Mouse (Mus musculus) forebrain, embryonic 16.5 days (tissue): ENCODE data around the gene Angptl2. TPM values are rescaled to one million over a fixed set of nuclear protein-coding genes. Genes with fewer than 3 reads are reported as not detected.

Source experiments
- ATAC-seq: fragments of 200-750 bp; cut with Nextera tagmentation; 2 replicates; pipeline ENCODE4 v1.8.0; 2017; ENCODE audit warnings: mild to moderate bottlenecking, moderate library complexity
- H3K27ac ChIP-seq: fragments of 300-500 bp; sonication (generic); 2 replicates; pipeline ENCODE4 v1.5.1; 2014; ENCODE audit warnings: low read length, control low read depth
- H3K27me3 ChIP-seq: fragments of 300-500 bp; sonication (generic); replicated peaks from 2 replicates; pipeline ENCODE4 v1.6.1; 2014; ENCODE audit warnings: low read length; ENCODE audit not compliant: control insufficient read depth, insufficient read depth
- H3K36me3 ChIP-seq: fragments of 300-500 bp; sonication (generic); 2 replicates; pipeline ENCODE4 v1.6.1; 2014; ENCODE audit not compliant: control insufficient read depth, insufficient read depth
- H3K4me1 ChIP-seq: fragments of 300-500 bp; sonication (generic); replicated peaks from 2 replicates; pipeline ENCODE4 v1.6.1; 2014; ENCODE audit warnings: low read length; ENCODE audit not compliant: control insufficient read depth, insufficient read depth
- H3K4me2 ChIP-seq: fragments of 300-500 bp; sonication (generic); 2 replicates; pipeline ENCODE4 v1.6.1; 2014; ENCODE audit warnings: mild to moderate bottlenecking, low read length, control low read depth
- H3K4me3 ChIP-seq: fragments of 300-500 bp; sonication (generic); replicated peaks from 2 replicates; pipeline ENCODE4 v1.5.1; 2014; ENCODE audit warnings: mild to moderate bottlenecking, low read length, control low read depth
- H3K9ac ChIP-seq: fragments of 300-500 bp; sonication (generic); replicated peaks from 2 replicates; pipeline ENCODE4 v1.6.1; 2014; ENCODE audit warnings: low read depth, low read length, control low read depth
- H3K9me3 ChIP-seq: fragments of 300-500 bp; sonication (generic); 2 replicates; pipeline ENCODE4 v1.6.1; 2016; ENCODE audit warnings: low read length; ENCODE audit not compliant: control insufficient read depth
- WGBS: fragments of 180-500 bp; shearing (Covaris S2); extraction: QIAGEN DNeasy Blood & Tissue Kit; methylation state at CpG from one replicate; pipeline ENCODE4 v1.1.7; 2014; 5-methylcytosine and 5-hydroxymethylcytosine counted together
- polyA plus RNA-seq: library from polyadenylated mRNA; unstranded; fragments of >200 nt; fragmentation: Nextera tagmentation; extraction: Ambion mirVana; gene quantifications from 2 replicates; pipeline ENCODE4 v1.2.1, GENCODE M21; 2015

Angptl2 gene
- polyA plus RNA-seq, 1 experiment from 2014 or later = 12.0 TPM

DNA sequence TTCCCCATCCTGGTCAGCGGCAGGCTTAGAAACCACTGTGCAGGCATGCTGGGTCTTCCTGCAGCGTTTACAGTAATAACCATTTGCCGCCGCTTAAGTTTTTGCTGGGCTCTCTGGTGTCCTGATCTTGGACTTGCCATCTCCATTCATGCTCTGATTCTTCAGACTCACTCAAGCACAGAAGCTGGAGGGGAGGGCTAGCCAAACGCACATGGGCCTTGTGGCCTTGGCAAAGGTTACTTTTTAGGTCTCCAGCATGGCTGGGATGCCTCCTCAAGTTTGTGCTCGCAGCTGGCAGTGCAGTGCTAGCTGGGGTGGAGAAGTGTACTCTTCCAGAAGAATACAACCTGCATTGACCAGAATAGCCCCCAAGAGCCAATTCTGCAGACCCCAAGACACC is 6.6 kb downstream of the Angptl2 start:
- Histone ChIP-seq H3K9me3 (no peaks in the 10 kb centered on the region), H3K27ac (no peak overlapping the region), H3K4me1 (peaks cover 14% of the 10 kb centered on the region), H3K4me3 (no peak overlapping the region), H3K36me3 (no peaks in the 10 kb centered on the region), H3K27me3 (no peaks in the 10 kb centered on the region), H3K9ac (no peak overlapping the region), H3K4me2 (no peak overlapping the region)
- WGBS = 83% methylated on average over 6 of the region's 6 CpGs
- no peak for ATAC-seq

DNA sequence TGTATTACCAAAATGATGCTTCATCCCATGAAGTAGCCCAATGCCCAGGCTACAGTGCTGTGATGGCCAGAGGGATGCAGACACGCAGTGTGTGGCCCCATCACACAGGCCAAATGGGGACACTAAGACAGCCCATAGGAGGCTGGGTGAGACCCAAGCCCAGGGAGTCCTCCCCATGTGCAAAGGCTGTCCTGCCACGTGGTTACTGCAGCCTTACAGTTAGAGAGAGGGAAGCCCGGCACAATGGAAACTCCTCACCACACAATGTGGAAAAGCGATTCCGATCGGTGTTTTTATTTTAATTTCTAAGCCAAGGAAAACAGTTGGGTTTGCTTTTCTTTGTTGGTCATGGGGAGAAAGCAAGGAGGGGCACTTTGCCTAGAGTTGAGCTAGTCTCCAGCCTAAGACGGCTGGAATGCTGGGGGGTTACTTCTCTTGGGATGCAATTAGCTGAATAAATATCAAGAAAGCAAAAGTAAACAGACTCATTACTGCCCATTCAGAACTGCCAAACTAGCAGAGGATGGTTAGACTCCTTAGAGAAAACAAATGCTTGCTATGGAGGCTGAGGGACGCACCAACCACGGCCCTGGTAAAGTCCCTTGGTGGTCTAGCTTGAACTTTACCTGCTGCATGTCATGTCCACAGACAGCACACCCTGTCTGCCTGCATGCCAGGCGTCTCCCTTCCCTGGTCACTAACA is 7.9 kb downstream of the Angptl2 start:
- H3K27ac ChIP-seq = no peak overlapping the region
- H3K4me2 ChIP-seq = no peak overlapping the region
- H3K9me3 ChIP-seq = no peaks in the 10 kb centered on the region
- WGBS = 69% methylated on average over 10 of the region's 10 CpGs
- ATAC-seq = no peak
- H3K4me1 ChIP-seq = 0 out of 2 replicates have a peak, but pooled peaks cover 10% of the 10 kb centered on the region
- no peaks in the 10 kb centered on the region for H3K36me3 ChIP-seq
- H3K4me3 ChIP-seq = no peak overlapping the region
- H3K27me3 ChIP-seq = no peaks in the 10 kb centered on the region
- no peak overlapping the region for H3K9ac ChIP-seq

DNA sequence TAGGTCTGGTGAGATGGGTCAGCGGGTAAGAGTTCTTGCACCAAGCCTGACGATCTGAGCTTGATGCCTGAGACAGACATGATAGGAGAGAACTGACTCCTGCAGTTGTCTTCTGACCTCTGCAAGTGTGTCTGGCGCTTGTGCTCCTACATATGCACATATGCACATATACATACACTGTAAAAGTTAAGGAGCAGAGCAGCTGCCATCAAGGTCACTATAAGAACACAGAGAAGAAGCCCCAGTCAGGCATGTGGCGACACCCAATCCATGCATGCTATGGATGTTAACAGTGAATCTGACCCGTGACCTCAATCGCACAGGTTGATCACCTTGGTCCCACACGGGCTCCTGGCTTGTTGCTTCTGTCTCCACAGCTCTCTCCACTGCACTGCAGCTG is 10.1 kb downstream of the Angptl2 start:
- Histone ChIP-seq H3K27me3 (no peaks in the 10 kb centered on the region), H3K36me3 (no peaks in the 10 kb centered on the region), H3K9me3 (no peaks in the 10 kb centered on the region), H3K9ac (no peak overlapping the region), H3K27ac (no peak overlapping the region), H3K4me2 (no peak overlapping the region), H3K4me1 (no peaks in the 10 kb centered on the region), H3K4me3 (no peak overlapping the region)
- no peak for ATAC-seq
- 94% methylated on average over 7 of the region's 7 CpGs for WGBS

DNA sequence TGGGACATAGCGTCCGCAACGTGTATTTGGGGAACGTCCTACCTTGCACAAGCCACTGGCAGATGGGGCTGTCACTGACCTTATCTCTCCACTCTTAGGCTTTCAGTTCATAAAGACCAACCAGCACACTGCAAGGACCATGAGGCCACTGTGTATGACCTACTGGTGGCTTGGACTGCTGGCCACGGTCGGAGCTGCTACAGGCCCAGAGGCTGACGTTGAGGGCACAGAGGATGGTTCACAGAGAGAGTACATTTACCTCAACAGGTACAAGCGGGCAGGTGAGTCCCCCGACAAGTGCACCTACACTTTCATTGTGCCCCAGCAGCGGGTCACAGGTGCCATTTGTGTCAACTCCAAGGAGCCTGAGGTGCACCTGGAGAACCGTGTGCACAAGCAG is 12.2 kb downstream of the Angptl2 start:
- no peaks in the 10 kb centered on the region for H3K9me3 ChIP-seq
- WGBS = 92% methylated on average over 11 of the region's 11 CpGs
- no peak for ATAC-seq
- H3K27ac ChIP-seq = no peak overlapping the region
- no peaks in the 10 kb centered on the region for H3K36me3 ChIP-seq
- no peaks in the 10 kb centered on the region for H3K27me3 ChIP-seq
- no peak overlapping the region for H3K4me2 ChIP-seq
- H3K4me1 ChIP-seq = no peaks in the 10 kb centered on the region
- no peak overlapping the region for H3K4me3 ChIP-seq
- no peak overlapping the region for H3K9ac ChIP-seq

DNA sequence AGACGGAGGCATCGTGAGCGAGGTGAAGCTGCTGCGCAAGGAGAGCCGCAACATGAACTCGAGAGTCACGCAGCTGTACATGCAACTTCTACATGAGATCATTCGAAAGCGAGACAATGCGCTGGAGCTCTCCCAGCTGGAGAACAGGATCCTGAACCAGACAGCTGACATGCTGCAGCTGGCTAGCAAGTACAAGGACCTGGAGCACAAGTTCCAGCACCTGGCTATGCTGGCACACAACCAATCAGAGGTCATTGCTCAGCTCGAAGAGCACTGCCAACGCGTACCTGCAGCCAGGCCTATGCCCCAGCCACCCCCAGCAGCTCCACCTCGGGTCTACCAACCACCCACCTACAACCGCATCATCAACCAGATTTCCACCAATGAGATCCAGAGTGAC is 12.7 kb downstream of the Angptl2 start:
- no peaks in the 10 kb centered on the region for H3K4me1 ChIP-seq
- no peak overlapping the region for H3K27ac ChIP-seq
- WGBS = 95% methylated on average over 15 of the region's 15 CpGs
- no peak overlapping the region for H3K4me3 ChIP-seq
- H3K36me3 ChIP-seq = no peaks in the 10 kb centered on the region
- no peak overlapping the region for H3K4me2 ChIP-seq
- H3K9me3 ChIP-seq = no peaks in the 10 kb centered on the region
- H3K9ac ChIP-seq = no peak overlapping the region
- no peak for ATAC-seq
- H3K27me3 ChIP-seq = no peaks in the 10 kb centered on the region

DNA sequence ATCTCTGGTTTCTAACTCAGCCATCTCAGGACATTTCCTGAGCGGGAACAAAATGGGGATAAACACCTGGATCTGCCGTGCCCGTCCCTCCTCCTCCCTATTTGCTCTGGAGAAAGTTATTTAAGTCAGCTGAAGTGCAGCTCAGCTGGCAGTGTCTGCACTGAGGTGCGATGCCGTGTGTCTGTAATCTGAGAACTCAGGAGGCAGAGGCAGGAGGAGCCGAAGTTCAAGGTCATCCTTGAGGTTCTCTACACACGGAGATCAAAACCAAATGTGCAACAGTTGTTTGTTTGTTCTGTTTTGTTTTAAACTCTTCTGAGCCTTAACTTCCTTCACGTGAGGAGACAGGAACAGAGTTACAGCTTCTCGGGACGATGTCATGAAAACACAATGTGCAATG is 14.8 kb downstream of the Angptl2 start:
- H3K27me3 ChIP-seq = no peaks in the 10 kb centered on the region
- no peak overlapping the region for H3K9ac ChIP-seq
- 74% methylated on average over 10 of the region's 10 CpGs for WGBS
- peaks cover 9% of the 10 kb centered on the region for H3K4me1 ChIP-seq
- H3K4me3 ChIP-seq = no peak overlapping the region
- no peak overlapping the region for H3K4me2 ChIP-seq
- no peak for ATAC-seq
- H3K27ac ChIP-seq = no peak overlapping the region
- no peaks in the 10 kb centered on the region for H3K36me3 ChIP-seq
- no peaks in the 10 kb centered on the region for H3K9me3 ChIP-seq

DNA sequence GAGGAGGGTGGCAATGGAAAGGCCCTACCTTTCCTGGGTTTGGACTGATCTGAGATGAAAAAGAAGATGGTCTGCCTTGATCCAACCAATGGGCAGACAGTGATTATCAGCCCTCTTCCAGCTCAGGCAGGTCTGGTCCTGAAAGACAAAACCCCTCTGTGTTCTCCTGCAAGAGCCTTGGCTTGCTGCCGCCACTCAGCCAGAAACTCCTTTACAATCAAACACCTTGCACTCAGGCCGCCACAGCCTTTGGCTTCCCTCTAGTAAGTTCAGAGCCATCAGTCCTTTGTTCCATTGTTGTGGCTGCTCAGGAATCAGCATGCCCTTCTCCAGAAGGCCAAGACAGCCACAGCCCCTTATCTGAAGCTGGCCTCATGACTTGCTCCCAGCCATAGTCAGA is 15.9 kb downstream of the Angptl2 start:
- Histone ChIP-seq H3K27ac (no peak overlapping the region), H3K4me3 (no peak overlapping the region), H3K4me1 (peaks cover 13% of the 10 kb centered on the region), H3K4me2 (no peak overlapping the region), H3K9me3 (no peaks in the 10 kb centered on the region), H3K27me3 (no peaks in the 10 kb centered on the region), H3K9ac (no peak overlapping the region), H3K36me3 (no peaks in the 10 kb centered on the region)
- 44% methylated on average over 2 of the region's 2 CpGs for WGBS
- ATAC-seq = no peak

DNA sequence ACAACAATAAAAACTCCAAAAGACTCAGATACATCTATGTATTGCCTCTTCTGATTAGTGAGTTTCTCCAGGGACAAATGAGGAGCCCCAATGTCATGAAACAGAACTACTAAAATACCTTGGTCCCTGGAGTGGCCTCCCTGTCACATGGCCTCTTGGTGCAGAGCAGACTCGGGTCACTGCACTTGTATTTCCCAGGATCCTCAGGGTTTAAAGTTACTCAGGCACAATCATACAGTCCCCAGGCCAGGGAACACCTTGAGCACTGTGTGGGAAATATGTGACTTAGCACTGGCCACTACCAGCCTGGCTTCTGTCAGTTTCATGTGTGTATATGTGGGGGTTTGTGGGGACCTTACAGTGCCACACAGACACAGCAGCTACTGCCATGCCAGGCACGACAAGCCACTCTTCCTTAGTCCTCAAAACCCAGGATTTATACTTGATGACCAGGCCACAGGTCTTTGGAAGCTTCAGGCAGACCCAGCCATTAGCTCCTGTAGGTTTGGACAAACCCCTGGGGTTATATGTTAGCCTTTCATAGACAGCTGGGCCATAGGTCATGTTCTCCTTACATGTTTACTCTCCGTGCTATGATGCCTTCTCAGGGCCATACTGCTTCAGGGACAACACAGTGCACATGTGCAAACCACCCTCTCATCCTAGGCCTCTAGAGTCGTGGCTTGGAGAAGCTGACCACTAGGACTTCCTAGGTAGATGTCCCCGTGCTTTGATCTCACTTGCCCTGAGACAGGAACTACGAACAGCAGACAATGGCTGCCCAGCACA is 17.1 kb downstream of the Angptl2 start:
- no peak overlapping the region for H3K9ac ChIP-seq
- ATAC-seq = no peak
- no peaks in the 10 kb centered on the region for H3K27me3 ChIP-seq
- 80% methylated on average over 6 of the region's 6 CpGs for WGBS
- H3K27ac ChIP-seq = no peak overlapping the region
- H3K36me3 ChIP-seq = no peaks in the 10 kb centered on the region
- peaks cover 13% of the 10 kb centered on the region for H3K4me1 ChIP-seq
- H3K9me3 ChIP-seq = no peaks in the 10 kb centered on the region
- H3K4me2 ChIP-seq = no peak overlapping the region
- no peak overlapping the region for H3K4me3 ChIP-seq

DNA sequence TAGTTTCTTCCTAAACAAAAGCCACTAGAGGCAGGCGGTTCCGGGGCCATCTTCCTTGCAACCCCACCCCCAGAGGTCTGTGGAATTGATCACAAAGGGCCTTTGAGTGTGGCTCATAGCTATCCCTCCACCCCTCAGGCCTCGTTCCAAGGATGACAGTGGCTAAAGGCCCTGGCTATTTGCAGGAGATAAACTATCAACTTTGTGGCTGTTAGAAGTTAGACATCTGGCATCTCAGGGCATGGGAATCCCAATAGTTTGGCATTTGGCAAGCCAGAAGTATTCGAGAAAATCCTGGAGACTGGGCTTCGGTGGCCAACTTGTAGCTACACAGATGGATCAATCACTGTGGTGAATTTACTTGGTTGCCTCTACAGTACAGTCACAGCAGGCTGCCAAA is 18.0 kb downstream of the Angptl2 start:
- Histone ChIP-seq H3K4me1 (peaks cover 13% of the 10 kb centered on the region), H3K27ac (no peak overlapping the region), H3K9me3 (no peaks in the 10 kb centered on the region), H3K4me2 (no peak overlapping the region), H3K4me3 (no peak overlapping the region), H3K27me3 (no peaks in the 10 kb centered on the region), H3K36me3 (no peaks in the 10 kb centered on the region), H3K9ac (no peak overlapping the region)
- ATAC-seq = no peak
- WGBS = 63% methylated on average over 5 of the region's 5 CpGs
